Mouse (Mus musculus) heart, postnatal 0 days (tissue): ENCODE measurements around the gene Flt3l. TPM values are rescaled to one million over a fixed set of nuclear protein-coding genes. Genes with fewer than 3 reads are reported as not detected.
"Not testable (repeated sequence)": the region's sequence is repeated elsewhere in the genome, so short reads cannot be mapped to it uniquely, and the experiment has no call there.

Experiments used
- ATAC-seq: fragments of 200-750 bp; cut with Nextera tagmentation; 2 replicates; pipeline ENCODE4 v1.8.0; 2017; ENCODE audit warnings: low read depth, moderate number of reproducible peaks, moderate library complexity; ENCODE audit not compliant: insufficient read depth
- DNase-seq: peaks from one replicate; pipeline ENCODE4 v3.0.0-alpha.2; 2016; ENCODE audit warnings: low spot score
- H3K27ac ChIP-seq: fragments of 300-500 bp; sonication (generic); 2 replicates; pipeline ENCODE4 v1.5.1; 2014; ENCODE audit warnings: low read depth, mild to moderate bottlenecking
- H3K27me3 ChIP-seq: fragments of 300-500 bp; sonication (generic); 2 replicates; pipeline ENCODE4 v1.6.1; 2014; ENCODE audit warnings: low read length, mixed read lengths; ENCODE audit not compliant: control insufficient read depth, insufficient read depth
- H3K36me3 ChIP-seq: fragments of 300-500 bp; sonication (generic); replicated peaks from 2 replicates; pipeline ENCODE4 v1.6.1; 2014; ENCODE audit warnings: low read length, mixed read lengths; ENCODE audit not compliant: control insufficient read depth, insufficient read depth
- H3K4me1 ChIP-seq: fragments of 300-500 bp; sonication (generic); 2 replicates; pipeline ENCODE4 v1.6.1; 2014; ENCODE audit warnings: antibody characterized with exemption; ENCODE audit not compliant: control insufficient read depth, insufficient read depth
- H3K4me2 ChIP-seq: fragments of 300-500 bp; sonication (generic); 2 replicates; pipeline ENCODE4 v1.6.1; 2014; ENCODE audit warnings: low read depth, mild to moderate bottlenecking, low read length, moderate library complexity
- H3K4me3 ChIP-seq: fragments of 300-500 bp; sonication (generic); 2 replicates; pipeline ENCODE4 v1.5.1; 2014; ENCODE audit warnings: low read depth, low read length
- H3K9ac ChIP-seq: fragments of 300-500 bp; sonication (generic); replicated peaks from 2 replicates; pipeline ENCODE4 v1.6.1; 2014; ENCODE audit warnings: low read depth, low read length, mixed read lengths
- H3K9me3 ChIP-seq: fragments of 300-500 bp; sonication (generic); replicated peaks from 2 replicates; pipeline ENCODE4 v1.6.1; 2016; ENCODE audit warnings: low read length; ENCODE audit not compliant: control insufficient read depth
- CTCF ChIP-seq: IDR thresholded peaks from 2 replicates; pipeline ENCODE4 v1.5.1; 2016; ENCODE audit warnings: antibody characterized with exemption, control low read depth, low read depth
- EP300 ChIP-seq: IDR thresholded peaks from 2 replicates; pipeline ENCODE4 v1.6.1; 2016; ENCODE audit warnings: antibody characterized with exemption, low read depth
- whole genome bisulfite sequencing: fragments of 180-500 bp; shearing (Covaris S2); extraction: QIAGEN DNeasy Blood & Tissue Kit; methylation state at CpG from one replicate; pipeline ENCODE4 v1.1.7; 2014; 5-methylcytosine and 5-hydroxymethylcytosine counted together
- polyA plus RNA-seq: library from polyadenylated mRNA; unstranded; fragments of >200 nt; fragmentation: Nextera tagmentation; extraction: Ambion mirVana; gene quantifications from 2 replicates; pipeline ENCODE4 v1.2.1, GENCODE M21; 2015
- total RNA-seq: library from RNA; depleted of rRNA; stranded (reverse); fragments of >200 nt; gene quantifications from 2 replicates; pipeline ENCODE4 v1.2.3, GENCODE M21; 2014; ENCODE audit warnings: low replicate concordance

Flt3l gene
- total and polyA plus RNA-seq, 2 experiments from 2014 or later: 1.8 to 23.3 TPM

GRCm38 (mm10) chr7:45117566-45117965 lies 18.7 kb downstream of the Flt3l start:
- no peak for TF ChIP-seq EP300
- TF ChIP-seq CTCF: no peak
- no peak overlapping the region for H3K9ac ChIP-seq
- peaks cover 36% of the 10 kb centered on the region for H3K36me3 ChIP-seq
- WGBS: 86% methylated on average over 8 of the region's 8 CpGs
- H3K27me3 ChIP-seq: no peaks in the 10 kb centered on the region
- no peak overlapping the region for H3K4me2 ChIP-seq
- H3K27ac ChIP-seq: no peak overlapping the region
- ATAC-seq (no peak), DNase-seq (no peak)
- H3K9me3 ChIP-seq: no peaks in the 10 kb centered on the region
- H3K4me3 ChIP-seq: no peak overlapping the region
- H3K4me1 ChIP-seq: no peaks in the 10 kb centered on the region; the same call in 1 of the 2 replicates

- Histone ChIP-seq H3K27ac (no peak overlapping the region), H3K4me1 (no peaks in the 10 kb centered on the region), H3K9me3 (no peaks in the 10 kb centered on the region), H3K4me2 (no peak overlapping the region), H3K27me3 (no peaks in the 10 kb centered on the region), H3K36me3 (no peaks in the 10 kb centered on the region), H3K4me3 (no peak overlapping the region), H3K9ac (0 out of 2 replicates have a peak overlapping the region, but pooled peaks have one; percentile 4)
- WGBS: 20% methylated on average over 2 of the region's 2 CpGs
- DNase-seq (no peak), ATAC-seq (no peak)
- TF ChIP-seq EP300 (no peak), CTCF (no peak)
These were observed 22.8 kb downstream of the Flt3l start for GRCm38 (mm10) chr7:45113476-45113875.

GRCm38 (mm10) chr7:45112529-45112928 lies 23.7 kb downstream of the Flt3l start:
- H3K36me3 ChIP-seq: no peaks in the 10 kb centered on the region
- H3K27me3 ChIP-seq: no peaks in the 10 kb centered on the region
- H3K4me2 ChIP-seq: no peak overlapping the region
- H3K4me1 ChIP-seq: no peaks in the 10 kb centered on the region
- H3K9ac ChIP-seq: no peak overlapping the region
- no peak for TF ChIP-seq EP300
- TF ChIP-seq CTCF: no peak
- ATAC-seq (no peak), DNase-seq (no peak)
- no peaks in the 10 kb centered on the region for H3K9me3 ChIP-seq
- H3K4me3 ChIP-seq: no peak overlapping the region
- H3K27ac ChIP-seq: no peak overlapping the region
- WGBS: 51% methylated on average over 3 of the region's 3 CpGs

GRCm38 (mm10) chr7:45111940-45112339 lies 24.3 kb downstream of the Flt3l start:
- no peaks in the 10 kb centered on the region for H3K4me1 ChIP-seq
- no peaks in the 10 kb centered on the region for H3K36me3 ChIP-seq
- no peak overlapping the region for H3K4me2 ChIP-seq
- no peaks in the 10 kb centered on the region for H3K9me3 ChIP-seq
- DNase-seq (no peak), ATAC-seq (no peak)
- H3K27me3 ChIP-seq: no peaks in the 10 kb centered on the region
- TF ChIP-seq CTCF (no peak), EP300 (no peak)
- no peak overlapping the region for H3K9ac ChIP-seq
- H3K4me3 ChIP-seq: no peak overlapping the region
- WGBS: 59% methylated on average over 2 of the region's 2 CpGs
- H3K27ac ChIP-seq: no peak overlapping the region

GRCm38 (mm10) chr7:45110089-45110488 lies 26.1 kb downstream of the Flt3l start:
- not testable (repeated sequence) for H3K27me3 ChIP-seq, H3K9ac ChIP-seq, H3K27ac ChIP-seq, H3K9me3 ChIP-seq, H3K4me1 ChIP-seq, H3K4me3 ChIP-seq, ATAC-seq, H3K36me3 ChIP-seq, H3K4me2 ChIP-seq, DNase-seq
- 87% methylated on average over 4 of the region's 4 CpGs for WGBS

- DNase-seq (no peak), ATAC-seq (no peak)
- Histone ChIP-seq H3K4me2 (no peak overlapping the region), H3K27me3 (no peaks in the 10 kb centered on the region), H3K9me3 (no peaks in the 10 kb centered on the region), H3K36me3 (no peaks in the 10 kb centered on the region), H3K4me1 (peaks cover 17% of the 10 kb centered on the region), H3K9ac (no peak overlapping the region), H3K27ac (no peak overlapping the region), H3K4me3 (no peak overlapping the region)
- TF ChIP-seq CTCF: no peak
- no peak for TF ChIP-seq EP300
- 48% methylated on average over 5 of the region's 5 CpGs for WGBS
These were observed 29.1 kb downstream of the Flt3l start for GRCm38 (mm10) chr7:45107052-45107645.
